Mouse (Mus musculus) liver, embryonic 12.5 days (tissue): ENCODE results near the gene Ntn1. TPM values are rescaled to one million over a fixed set of nuclear protein-coding genes. Genes with fewer than 3 reads are reported as not detected.

Experiments
- ATAC-seq: fragments of 200-750 bp; cut with Nextera tagmentation; 2 replicates; pipeline ENCODE4 v1.8.0; 2017; ENCODE audit warnings: moderate number of reproducible peaks, mild to moderate bottlenecking, moderate library complexity
- H3K27ac ChIP-seq: fragments of 300-500 bp; sonication (generic); 2 replicates; pipeline ENCODE4 v1.5.1; 2016; ENCODE audit warnings: mild to moderate bottlenecking
- H3K27me3 ChIP-seq: fragments of 300-500 bp; sonication (generic); replicated peaks from 2 replicates; pipeline ENCODE4 v1.6.1; 2016; ENCODE audit warnings: mild to moderate bottlenecking, moderate library complexity
- H3K36me3 ChIP-seq: fragments of 300-500 bp; sonication (generic); 2 replicates; pipeline ENCODE4 v1.6.1; 2016; ENCODE audit warnings: mild to moderate bottlenecking, moderate library complexity
- H3K4me1 ChIP-seq: fragments of 300-500 bp; sonication (generic); 2 replicates; pipeline ENCODE4 v1.6.1; 2016
- H3K4me2 ChIP-seq: fragments of 300-500 bp; sonication (generic); 2 replicates; pipeline ENCODE4 v1.6.1; 2016; ENCODE audit warnings: mild to moderate bottlenecking, moderate library complexity
- H3K4me3 ChIP-seq: fragments of 300-500 bp; sonication (generic); 2 replicates; pipeline ENCODE4 v1.5.1; 2016; ENCODE audit warnings: mild to moderate bottlenecking, moderate library complexity
- H3K9ac ChIP-seq: fragments of 300-500 bp; sonication (generic); 2 replicates; pipeline ENCODE4 v1.6.1; 2016; ENCODE audit warnings: mild to moderate bottlenecking, moderate library complexity
- H3K9me3 ChIP-seq: fragments of 300-500 bp; sonication (generic); replicated peaks from 2 replicates; pipeline ENCODE4 v1.6.1; 2016; ENCODE audit warnings: mild to moderate bottlenecking, moderate library complexity
- whole genome bisulfite sequencing: fragments of 180-500 bp; shearing (Covaris S2); methylation state at CpG from one replicate; pipeline ENCODE4 v1.1.7; 2016; ENCODE audit not compliant: insufficient replicate concordance; 5-methylcytosine and 5-hydroxymethylcytosine counted together
- polyA plus RNA-seq: library from polyadenylated mRNA; unstranded; fragments of >200 nt; fragmentation: Nextera tagmentation; extraction: Ambion mirVana; gene quantifications from 2 replicates; pipeline ENCODE4 v1.2.1, GENCODE M21; 2016

The Ntn1 gene
- polyA plus RNA-seq, 1 experiment from 2014 or later = 0.57 TPM

GRCm38 (mm10) chr11:68387971-68388654 is 12.5 kb downstream of the Ntn1 start:
- WGBS = 26% methylated on average over 11 of the region's 11 CpGs
- Histone ChIP-seq H3K4me1 (peaks cover 2% of the 10 kb centered on the region; the same call in 1 of the 2 replicates), H3K4me3 (no peak overlapping the region), H3K4me2 (no peak overlapping the region), H3K36me3 (no peaks in the 10 kb centered on the region), H3K27me3 (peaks cover 100% of the 10 kb centered on the region), H3K9ac (no peak overlapping the region), H3K27ac (no peak overlapping the region), H3K9me3 (no peaks in the 10 kb centered on the region)
- no peak for ATAC-seq

DNA sequence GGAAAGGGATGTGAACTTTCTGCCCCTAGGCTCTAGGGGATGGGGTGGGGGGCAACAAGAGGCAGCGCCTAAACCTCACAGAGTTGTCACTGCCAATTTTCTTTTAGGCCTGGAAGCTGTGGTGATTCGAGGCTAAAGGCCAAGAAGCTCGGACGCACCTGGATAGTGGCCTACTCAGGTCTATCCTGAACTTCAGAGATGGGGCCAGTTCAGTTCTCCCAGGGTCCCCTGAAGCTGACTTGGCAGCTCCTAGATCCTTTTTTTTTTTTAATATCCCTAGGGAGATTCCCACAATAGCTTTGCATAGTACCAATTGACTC is 13.2 kb downstream of the Ntn1 start:
- 35% methylated on average over 4 of the region's 4 CpGs for WGBS
- ATAC-seq = no peak
- H3K4me1 ChIP-seq = peaks cover 2% of the 10 kb centered on the region; the same call in 1 of the 2 replicates
- H3K9ac ChIP-seq = no peak overlapping the region
- no peak overlapping the region for H3K27ac ChIP-seq
- H3K4me3 ChIP-seq = peak overlapping the region; percentile 59
- H3K9me3 ChIP-seq = no peaks in the 10 kb centered on the region
- peak overlapping the region; percentile 73 for H3K4me2 ChIP-seq
- H3K36me3 ChIP-seq = no peaks in the 10 kb centered on the region
- peaks cover 98% of the 10 kb centered on the region for H3K27me3 ChIP-seq

DNA sequence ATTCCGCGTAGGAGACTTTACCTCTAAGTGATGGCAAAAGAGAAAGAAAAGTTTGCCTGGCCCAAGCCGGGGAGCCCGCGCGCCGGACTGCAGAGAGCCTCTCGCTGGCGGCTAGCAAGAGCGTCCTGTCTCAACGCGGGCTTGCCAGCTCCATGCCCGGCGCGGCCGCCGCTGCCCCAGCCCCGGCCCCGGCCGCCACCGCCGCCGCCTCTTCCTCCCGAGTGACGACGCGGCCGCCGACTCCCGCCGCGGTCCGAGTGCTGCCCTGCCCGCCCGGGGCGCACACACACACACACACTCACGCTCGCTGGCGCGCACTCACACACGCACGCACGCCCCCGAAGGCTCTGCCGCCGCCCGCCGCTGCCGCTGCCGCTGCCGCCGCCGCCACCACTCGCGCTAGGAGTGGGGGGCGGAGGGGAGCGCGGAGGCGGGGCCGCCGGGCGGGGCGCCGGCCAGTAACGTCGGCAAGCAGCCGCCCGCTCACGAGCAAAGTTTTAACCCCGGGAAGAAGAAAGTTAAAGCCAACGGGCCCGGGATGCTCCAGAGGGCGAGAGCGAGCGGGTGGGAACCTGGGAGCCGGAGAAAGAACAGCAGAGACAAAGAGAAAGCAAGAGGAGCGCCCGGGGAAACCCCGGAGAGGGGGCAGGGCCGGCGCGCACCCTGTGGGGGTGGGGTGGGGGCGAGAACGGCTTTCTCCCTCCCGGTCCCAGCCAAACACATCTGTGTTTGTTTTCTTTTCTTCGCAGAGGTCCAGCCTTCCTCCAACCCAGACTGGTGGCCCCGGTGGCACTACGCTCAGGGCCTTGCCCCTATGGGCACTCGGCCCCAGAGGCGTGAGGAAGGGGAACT is 13.8 kb downstream of the Ntn1 start:
- H3K4me1 ChIP-seq = peaks cover 2% of the 10 kb centered on the region; the same call in 1 of the 2 replicates
- no peaks in the 10 kb centered on the region for H3K36me3 ChIP-seq
- H3K27ac ChIP-seq = no peak overlapping the region
- no peaks in the 10 kb centered on the region for H3K9me3 ChIP-seq
- H3K4me3 ChIP-seq = peak overlapping the region; percentile 59
- peaks cover 98% of the 10 kb centered on the region for H3K27me3 ChIP-seq
- ATAC-seq = no peak
- H3K4me2 ChIP-seq = peak overlapping the region; percentile 73
- 2% methylated on average over 79 of the region's 90 CpGs for WGBS
- H3K9ac ChIP-seq = peak overlapping the region; percentile 14; the same call in 1 of the 2 replicates

DNA sequence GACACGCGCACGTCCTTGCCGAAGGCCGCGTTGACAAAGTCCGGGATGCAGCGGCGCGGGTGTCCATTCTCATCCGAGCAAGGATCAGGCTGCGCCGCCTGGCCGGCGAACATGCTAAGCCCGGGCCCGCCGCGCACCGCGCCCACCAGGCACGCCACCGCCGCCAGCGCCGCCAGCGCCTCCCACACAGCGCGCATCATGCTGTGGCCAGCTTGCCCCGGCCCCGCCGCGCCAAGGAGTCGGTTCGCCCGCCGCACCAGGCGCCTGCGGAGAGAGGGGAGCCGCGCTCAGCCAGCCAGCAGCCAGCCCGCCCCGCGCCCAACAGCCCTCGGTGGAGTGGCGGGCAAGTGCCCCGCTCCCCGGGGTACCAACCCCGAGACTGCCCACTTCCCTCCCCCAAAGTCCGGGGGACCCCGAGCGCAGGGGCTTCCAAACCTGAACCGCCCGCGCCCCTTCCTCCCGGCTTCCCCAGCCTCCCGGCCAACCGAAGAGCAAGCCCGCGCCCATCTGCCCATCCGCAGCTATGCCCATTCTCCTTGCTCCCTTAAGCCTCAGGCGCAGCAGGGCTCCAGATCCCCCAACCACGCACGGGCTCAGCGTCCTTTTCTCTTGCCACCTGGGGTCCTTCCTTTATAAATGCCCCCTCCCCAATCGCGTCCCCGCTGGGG is 14.6 kb downstream of the Ntn1 start:
- H3K4me2 ChIP-seq = peak overlapping the region; percentile 73
- no peaks in the 10 kb centered on the region for H3K9me3 ChIP-seq
- peaks cover 98% of the 10 kb centered on the region for H3K27me3 ChIP-seq
- H3K27ac ChIP-seq = no peak overlapping the region
- H3K4me3 ChIP-seq = peak overlapping the region; percentile 59
- ATAC-seq = no peak
- WGBS = under 1% methylated on average over 67 of the region's 68 CpGs
- no peaks in the 10 kb centered on the region for H3K36me3 ChIP-seq
- H3K9ac ChIP-seq = 0 out of 2 replicates have a peak overlapping the region, but pooled peaks have one; percentile 12
- H3K4me1 ChIP-seq = peaks cover 2% of the 10 kb centered on the region; the same call in 1 of the 2 replicates

- Histone ChIP-seq H3K4me1 (peaks cover 2% of the 10 kb centered on the region; the same call in 1 of the 2 replicates), H3K4me2 (peak overlapping the region; percentile 73), H3K4me3 (peak overlapping the region; percentile 59), H3K9ac (no peak overlapping the region), H3K36me3 (no peaks in the 10 kb centered on the region), H3K27ac (no peak overlapping the region), H3K9me3 (no peaks in the 10 kb centered on the region), H3K27me3 (peaks cover 96% of the 10 kb centered on the region)
- 3% methylated on average over 94 of the region's 94 CpGs for WGBS
- no peak for ATAC-seq
These were observed 15.4 kb downstream of the Ntn1 start for GRCm38 (mm10) chr11:68385021-68385821.

- H3K36me3 ChIP-seq = no peaks in the 10 kb centered on the region
- H3K4me2 ChIP-seq = peak overlapping the region; percentile 73
- peaks cover 2% of the 10 kb centered on the region; the same call in 1 of the 2 replicates for H3K4me1 ChIP-seq
- peaks cover 96% of the 10 kb centered on the region for H3K27me3 ChIP-seq
- H3K9ac ChIP-seq = no peak overlapping the region
- WGBS = 5% methylated on average over 27 of the region's 27 CpGs
- peak overlapping the region; percentile 59; the same call in 1 of the 2 replicates for H3K4me3 ChIP-seq
- no peak for ATAC-seq
- H3K27ac ChIP-seq = no peak overlapping the region
- no peaks in the 10 kb centered on the region for H3K9me3 ChIP-seq
These were observed 16.0 kb downstream of the Ntn1 start for GRCm38 (mm10) chr11:68384592-68385020.

DNA sequence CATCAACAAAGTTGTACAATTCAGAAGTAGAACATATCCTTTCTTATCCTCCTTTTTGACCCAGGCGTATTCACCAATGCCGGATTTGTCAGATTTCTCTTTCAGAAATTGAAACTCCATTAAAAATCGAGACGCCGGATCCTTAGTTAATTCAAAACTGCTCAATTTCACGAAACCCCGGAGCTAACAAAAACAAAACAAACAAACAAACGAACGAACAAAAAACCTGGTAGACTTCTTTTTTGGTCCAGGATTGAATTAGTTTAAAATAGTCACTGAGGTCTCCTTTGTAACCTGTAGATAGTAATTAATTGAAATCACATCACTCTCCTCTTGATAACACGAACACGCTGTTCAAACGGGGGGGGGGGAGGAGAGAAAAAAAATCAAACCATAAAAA is 16.5 kb downstream of the Ntn1 start:
- H3K4me1 ChIP-seq = peaks cover 2% of the 10 kb centered on the region; the same call in 1 of the 2 replicates
- H3K4me2 ChIP-seq = no peak overlapping the region
- no peaks in the 10 kb centered on the region for H3K9me3 ChIP-seq
- no peak overlapping the region for H3K9ac ChIP-seq
- H3K36me3 ChIP-seq = no peaks in the 10 kb centered on the region
- no peak overlapping the region for H3K27ac ChIP-seq
- WGBS = 10% methylated on average over 12 of the region's 12 CpGs
- no peak for ATAC-seq
- no peak overlapping the region for H3K4me3 ChIP-seq
- H3K27me3 ChIP-seq = peaks cover 96% of the 10 kb centered on the region

DNA sequence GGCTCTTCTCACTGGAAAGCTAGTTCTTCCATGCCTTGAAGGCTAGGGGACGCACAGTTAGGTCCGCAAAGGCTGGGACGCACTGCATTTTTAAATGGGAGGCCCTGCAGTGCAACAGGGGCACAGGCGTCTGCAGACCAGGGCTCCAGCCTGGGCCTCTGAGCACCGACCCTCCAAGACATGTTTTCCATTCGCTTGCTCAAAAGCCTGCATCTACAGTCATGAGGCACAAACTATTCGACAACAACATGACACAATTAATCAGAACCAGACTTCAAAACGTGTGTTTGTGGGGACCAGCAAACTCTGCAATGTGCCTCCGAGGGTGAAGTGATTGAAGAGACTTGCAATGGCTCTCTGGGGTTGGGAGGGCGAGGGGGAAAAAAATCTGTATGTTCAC is 17.1 kb downstream of the Ntn1 start:
- no peaks in the 10 kb centered on the region for H3K36me3 ChIP-seq
- H3K4me3 ChIP-seq = no peak overlapping the region
- H3K27ac ChIP-seq = no peak overlapping the region
- H3K4me2 ChIP-seq = no peak overlapping the region
- no peak overlapping the region for H3K9ac ChIP-seq
- no peak for ATAC-seq
- peaks cover 96% of the 10 kb centered on the region for H3K27me3 ChIP-seq
- H3K9me3 ChIP-seq = no peaks in the 10 kb centered on the region
- 7% methylated on average over 10 of the region's 10 CpGs for WGBS
- H3K4me1 ChIP-seq = peaks cover 2% of the 10 kb centered on the region; the same call in 1 of the 2 replicates

DNA sequence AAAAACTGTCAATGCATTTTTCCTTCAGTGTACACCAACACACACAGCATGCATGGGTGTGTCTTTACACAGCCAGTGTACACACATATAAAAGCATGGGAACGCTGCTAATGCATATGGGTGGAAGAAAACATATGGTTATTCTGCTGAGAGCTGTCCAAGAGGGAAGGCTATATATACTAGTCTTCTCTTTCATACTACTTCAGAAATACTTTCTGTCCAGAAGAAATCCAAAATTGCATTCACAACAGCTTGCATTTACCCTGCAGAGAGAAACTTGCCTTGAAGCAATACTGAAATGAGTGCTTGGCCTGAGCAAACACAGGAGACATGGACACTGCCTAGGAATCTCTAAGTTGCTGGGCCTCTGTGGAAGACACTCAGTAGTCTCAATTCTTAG is 18.8 kb downstream of the Ntn1 start:
- Histone ChIP-seq H3K27ac (no peak overlapping the region), H3K4me2 (no peak overlapping the region), H3K27me3 (peaks cover 83% of the 10 kb centered on the region), H3K36me3 (no peaks in the 10 kb centered on the region), H3K9me3 (no peaks in the 10 kb centered on the region), H3K4me1 (peaks cover 2% of the 10 kb centered on the region; the same call in 1 of the 2 replicates), H3K4me3 (no peak overlapping the region), H3K9ac (no peak overlapping the region)
- WGBS = 72% methylated on average over 1 of the region's 1 CpGs
- no peak for ATAC-seq

DNA sequence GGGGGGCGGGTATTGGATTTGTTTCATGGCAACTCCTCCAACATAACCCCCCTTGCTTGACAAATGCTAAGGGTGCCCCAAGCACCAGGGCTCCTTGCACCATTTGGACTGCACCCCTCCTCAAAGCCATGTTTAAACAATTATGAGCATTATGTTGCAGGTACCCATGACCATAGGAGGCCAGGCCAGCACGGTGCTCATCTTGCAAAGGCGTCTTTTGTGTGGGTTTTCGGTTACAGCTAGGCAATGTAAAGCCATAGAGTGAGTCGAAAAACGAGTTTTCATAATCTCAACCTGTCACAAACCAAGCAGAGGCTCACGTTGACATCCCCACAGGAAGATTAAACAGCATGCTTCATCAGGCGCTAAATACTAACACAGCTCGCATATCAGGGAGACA is 19.3 kb downstream of the Ntn1 start:
- H3K36me3 ChIP-seq = no peaks in the 10 kb centered on the region
- H3K27ac ChIP-seq = no peak overlapping the region
- no peak for ATAC-seq
- no peak overlapping the region for H3K4me2 ChIP-seq
- no peaks in the 10 kb centered on the region for H3K9me3 ChIP-seq
- H3K4me3 ChIP-seq = no peak overlapping the region
- H3K4me1 ChIP-seq = no peaks in the 10 kb centered on the region; the same call in 1 of the 2 replicates
- H3K9ac ChIP-seq = no peak overlapping the region
- H3K27me3 ChIP-seq = peaks cover 78% of the 10 kb centered on the region
- 63% methylated on average over 9 of the region's 9 CpGs for WGBS
